Mouse (Mus musculus) heart, postnatal 0 days (tissue): ENCODE data around the gene Col25a1.

Experiments used
- CTCF ChIP-seq: IDR thresholded peaks from 2 replicates; pipeline ENCODE4 v1.5.1; 2016; ENCODE audit warnings: antibody characterized with exemption, control low read depth, low read depth
- EP300 ChIP-seq: IDR thresholded peaks from 2 replicates; pipeline ENCODE4 v1.6.1; 2016; ENCODE audit warnings: antibody characterized with exemption, low read depth

DNA sequence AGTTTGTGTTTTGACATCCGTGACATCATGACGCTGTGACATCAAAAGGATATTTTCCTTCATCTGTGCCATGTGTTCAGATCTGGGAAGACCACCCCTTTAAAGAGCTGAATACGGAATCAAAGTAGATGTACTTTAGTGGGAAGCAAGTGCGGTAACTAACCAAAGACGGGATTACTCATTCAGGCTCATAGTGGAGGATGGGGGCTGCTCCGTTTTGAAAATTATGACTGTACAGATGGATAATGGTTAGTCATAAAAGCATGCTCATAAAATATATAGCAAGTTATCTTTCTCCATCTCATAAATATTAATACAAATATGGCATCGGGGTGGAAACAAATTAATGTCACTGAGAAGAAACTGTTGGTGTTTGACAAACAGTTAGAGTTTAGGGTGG, 391.7 kb downstream of the Col25a1 start:
- TF ChIP-seq CTCF = no peak
- TF ChIP-seq EP300 = no peak
